Mouse (Mus musculus): ENCODE measurements around the gene Bicd1.

The Bicd1 gene

GRCm38 (mm10) chr6:149567219-149567618 is 158.5 kb downstream of the Bicd1 start:
- no peak for DNase-seq (ENCODE audit: low spot score)

- DNase-seq (ENCODE audit: low spot score), result no peak
These were observed 165.6 kb downstream of the Bicd1 start for GRCm38 (mm10) chr6:149574288-149574687.

DNA sequence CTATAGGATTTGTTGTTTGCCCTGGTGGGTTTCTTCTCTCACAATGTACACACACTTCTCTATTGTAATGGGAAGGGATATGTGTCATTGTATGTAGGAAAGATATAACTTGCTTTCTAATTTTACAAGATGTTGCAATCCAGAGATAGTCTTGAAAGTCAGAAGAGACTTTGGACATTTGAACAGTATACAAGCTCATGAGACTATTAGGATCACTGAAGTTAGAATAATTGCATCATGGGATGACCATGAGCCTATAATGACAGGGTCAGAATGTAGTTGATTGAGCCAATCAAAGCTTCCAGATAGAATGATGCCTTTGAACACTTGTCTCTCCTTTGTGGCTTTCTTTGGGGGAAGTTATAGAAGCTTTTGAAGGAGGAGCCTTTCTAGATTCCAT is 171.4 kb downstream of the Bicd1 start:
- no peak for DNase-seq (ENCODE audit: low spot score)

- no peak for DNase-seq (ENCODE audit: low spot score)
These were observed 177.2 kb downstream of the Bicd1 start for GRCm38 (mm10) chr6:149585708-149586504.
